Mouse (Mus musculus) gastrocnemius, postnatal 36 days (tissue): ENCODE results near the gene Gpkow. TPM values are rescaled to one million over a fixed set of nuclear protein-coding genes. Genes with fewer than 3 reads are reported as not detected.

ENCODE experiments used
- DNase-seq, 2 experiments: peaks; one replicate each; pipeline ENCODE4 v3.0.0; 2022
- intact Hi-C: fragments of 180-260 bp; cut with DNase I; formaldehyde crosslinking; loops from one replicate; pipeline ENCODE4 v1.15.1; 2025
- long read RNA-seq, 2 experiments: library from polyadenylated mRNA; stranded (forward); transcript quantifications; one replicate each; pipeline ENCODE4 v2.0.0; 2021
- total RNA-seq, 2 experiments: library from RNA; stranded (reverse); gene quantifications; 2 replicates each; pipeline ENCODE4 v1.2.3; 2021

The Gpkow gene
- total RNA-seq: 10 to 100 TPM; 11.2 to 12.9 TPM
- long read RNA-seq, experiment 1, transcript Gpkow-201 (11 exons, 3,579 nt): major isoform, 6 of 11 reads
- long read RNA-seq, experiment 1, partial matches to known transcripts: 1 of 11 reads
- long read RNA-seq, experiment 1, other reads (novel, unspliced or antisense): 4 of 11 reads
- long read RNA-seq, experiment 2, transcript Gpkow-201 (11 exons, 3,579 nt): major isoform, 10 of 16 reads
- long read RNA-seq, experiment 2, partial matches to known transcripts: 1 of 16 reads
- long read RNA-seq, experiment 2, other reads (novel, unspliced or antisense): 5 of 16 reads

DNA sequence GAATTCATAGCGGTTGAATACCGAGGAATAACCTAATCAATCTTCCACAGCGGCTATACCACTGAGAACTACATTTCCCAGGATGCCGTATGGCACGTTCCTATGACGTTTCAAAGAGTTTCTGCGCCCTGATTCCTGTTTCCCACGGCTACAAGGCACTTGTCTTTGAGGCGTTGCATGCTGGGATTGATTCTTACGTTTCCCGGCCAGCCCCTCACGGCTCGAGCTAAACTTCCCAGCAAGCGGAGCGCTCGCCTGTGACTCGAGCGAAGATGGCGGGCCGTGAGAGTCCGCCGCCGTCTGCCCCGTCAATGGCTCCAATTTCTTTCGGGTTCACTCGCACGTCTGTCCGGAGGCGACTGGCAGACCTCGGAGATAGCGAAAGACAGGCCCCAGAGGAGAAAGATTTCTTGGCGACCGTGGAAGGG, at the start of gene Gpkow:
Gene Gpkow, plus strand, starts transcription at position 178 of the 428 bp plus-strand sequence.
- intact Hi-C loops: loop anchor here (10.0 kb wide), 2 partner anchors 122 to 272 kb away; partner anchors contain the start of genes Foxp3 and Ppp1r3f
- DNase-seq: peak; percentile 49 to 76

GRCm38 (mm10) chrX:7648671-7649304, 48.1 kb upstream of the Gpkow start:
- peak; percentile 74 to 76 for DNase-seq
- intact Hi-C loops: no loop called here

GRCm38 (mm10) chrX:7657221-7657639, 39.7 kb upstream of the Gpkow start, which contains the start of gene Prickle3:
Gene Prickle3, plus strand, starts transcription at chrX:7657260.
- DNase-seq: peak; percentile 60 to 61
- intact Hi-C loops: no loop called here

GRCm38 (mm10) chrX:7658031-7658784, 38.7 kb upstream of the Gpkow start:
- intact Hi-C loops: no loop called here
- DNase-seq: peak; percentile 44 to 45

- DNase-seq: peak in 1 of 2 experiments; percentile 29
- intact Hi-C loops: no loop called here
Observed at GRCm38 (mm10) chrX:7658785-7659589, 37.9 kb upstream of the Gpkow start.

DNA sequence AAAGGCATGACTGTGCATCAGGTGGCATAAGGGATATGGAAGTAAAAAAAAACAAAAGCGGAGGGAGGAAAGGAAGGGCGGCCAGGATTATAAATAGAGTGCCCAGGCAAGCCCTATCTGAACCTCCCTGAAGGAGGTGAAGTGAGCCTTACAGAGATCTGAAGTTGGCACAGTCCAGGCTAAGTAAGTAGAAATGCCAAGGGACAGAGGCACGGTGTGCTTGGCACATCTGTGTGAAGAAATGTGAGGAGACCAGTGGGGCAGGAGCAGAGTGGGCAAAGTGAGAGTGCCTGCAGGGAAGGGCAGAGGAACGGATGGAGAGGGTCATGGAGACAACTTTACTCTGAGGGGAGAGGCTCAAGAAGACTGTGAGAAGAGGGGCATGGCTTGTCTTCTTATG, 35.8 kb upstream of the Gpkow start:
- intact Hi-C loops: no loop called here
- DNase-seq: peak in 1 of 2 experiments; percentile 23

- no peak for DNase-seq
- intact Hi-C loops: no loop called here
Observed at GRCm38 (mm10) chrX:7662936-7663335, 34.0 kb upstream of the Gpkow start.

DNA sequence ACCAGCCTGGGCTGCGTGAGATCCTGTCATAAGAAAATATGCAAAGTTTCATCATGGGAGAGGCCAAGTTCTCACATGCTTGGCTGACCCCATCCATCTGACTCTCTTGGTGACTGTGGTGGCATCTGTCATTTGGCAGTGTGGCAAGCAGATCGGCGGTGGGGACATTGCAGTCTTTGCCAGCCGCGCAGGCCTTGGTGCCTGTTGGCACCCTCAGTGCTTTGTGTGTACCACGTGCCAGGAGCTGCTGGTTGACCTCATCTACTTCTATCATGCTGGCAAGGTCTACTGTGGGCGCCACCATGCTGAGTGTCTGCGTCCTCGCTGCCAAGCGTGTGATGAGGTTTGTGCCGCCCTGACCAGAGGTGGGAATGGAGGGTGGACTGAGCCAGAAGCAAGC, 32.1 kb upstream of the Gpkow start:
- DNase-seq: no peak
- intact Hi-C loops: no loop called here

GRCm38 (mm10) chrX:7665739-7666502, 31.0 kb upstream of the Gpkow start:
- no peak for DNase-seq
- intact Hi-C loops: no loop called here

DNA sequence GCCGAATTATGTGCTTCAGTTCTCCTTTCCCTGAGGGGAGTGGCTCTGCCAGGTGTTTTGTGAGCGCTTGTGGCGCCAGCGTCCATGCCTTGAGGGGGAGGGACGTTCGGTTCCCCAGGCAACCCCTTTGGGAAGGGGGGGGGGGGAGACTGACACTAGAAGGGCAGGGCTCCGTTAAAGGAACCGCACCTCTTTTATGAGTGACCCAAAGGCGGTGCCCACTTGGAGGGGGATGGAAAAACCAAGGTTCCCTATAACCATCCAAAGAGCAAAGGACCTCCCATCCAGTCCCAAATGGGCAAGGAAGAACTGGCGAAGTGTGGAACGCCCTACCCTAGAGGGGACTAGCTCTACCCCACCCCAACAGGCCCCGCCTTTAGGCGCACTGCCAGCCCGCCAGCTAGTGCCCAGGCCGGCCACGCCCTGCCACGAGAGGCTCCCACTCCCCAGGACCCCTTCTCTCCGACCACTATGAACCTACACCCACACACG, 26.5 kb upstream of the Gpkow start:
- intact Hi-C loops: no loop called here
- DNase-seq: peak; percentile 64

DNA sequence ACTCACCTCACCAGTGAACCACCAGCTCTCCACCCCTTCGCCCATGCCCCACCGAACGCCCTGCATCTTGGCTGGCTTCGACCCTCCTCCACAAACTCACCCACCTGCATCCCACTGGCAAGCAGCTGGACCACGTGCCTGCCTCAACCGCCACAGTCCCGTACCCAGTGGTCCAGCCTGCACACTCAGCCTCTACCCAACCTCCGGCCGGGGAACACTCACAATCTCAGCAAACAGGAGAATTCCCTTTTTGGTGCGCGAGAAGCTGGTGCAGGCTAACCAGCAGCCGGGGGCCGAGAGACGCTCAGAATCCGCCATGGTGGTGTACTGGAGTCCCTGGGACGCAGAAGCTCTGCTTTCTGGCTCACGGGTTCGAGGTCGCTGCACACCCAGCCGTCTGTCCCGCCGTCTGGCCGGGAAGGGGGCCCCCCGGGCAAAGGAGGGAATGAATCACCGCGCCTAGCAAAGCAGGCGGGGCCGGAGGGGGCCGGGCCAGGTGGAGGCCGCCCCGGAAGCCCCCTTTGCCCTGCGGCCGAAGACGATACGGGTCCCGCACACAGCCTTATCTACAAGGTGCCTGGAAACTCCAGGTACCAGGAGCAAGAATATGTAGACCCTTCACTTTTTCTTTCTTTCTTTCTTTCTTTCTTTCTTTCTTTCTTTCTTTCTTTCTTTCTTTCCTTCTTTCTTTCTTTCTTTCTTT, 25.9 kb upstream of the Gpkow start, which contains the start of gene Plp2:
Gene Plp2, minus strand, starts transcription at position 470 of the 703 bp plus-strand sequence.
- peak in 1 of 2 experiments; percentile 29 for DNase-seq
- intact Hi-C loops: no loop called here

GRCm38 (mm10) chrX:7672739-7673138, 24.2 kb upstream of the Gpkow start:
- no peak for DNase-seq
- intact Hi-C loops: no loop called here

GRCm38 (mm10) chrX:7673578-7674281, 23.2 kb upstream of the Gpkow start:
- DNase-seq: no peak
- intact Hi-C loops: no loop called here

DNA sequence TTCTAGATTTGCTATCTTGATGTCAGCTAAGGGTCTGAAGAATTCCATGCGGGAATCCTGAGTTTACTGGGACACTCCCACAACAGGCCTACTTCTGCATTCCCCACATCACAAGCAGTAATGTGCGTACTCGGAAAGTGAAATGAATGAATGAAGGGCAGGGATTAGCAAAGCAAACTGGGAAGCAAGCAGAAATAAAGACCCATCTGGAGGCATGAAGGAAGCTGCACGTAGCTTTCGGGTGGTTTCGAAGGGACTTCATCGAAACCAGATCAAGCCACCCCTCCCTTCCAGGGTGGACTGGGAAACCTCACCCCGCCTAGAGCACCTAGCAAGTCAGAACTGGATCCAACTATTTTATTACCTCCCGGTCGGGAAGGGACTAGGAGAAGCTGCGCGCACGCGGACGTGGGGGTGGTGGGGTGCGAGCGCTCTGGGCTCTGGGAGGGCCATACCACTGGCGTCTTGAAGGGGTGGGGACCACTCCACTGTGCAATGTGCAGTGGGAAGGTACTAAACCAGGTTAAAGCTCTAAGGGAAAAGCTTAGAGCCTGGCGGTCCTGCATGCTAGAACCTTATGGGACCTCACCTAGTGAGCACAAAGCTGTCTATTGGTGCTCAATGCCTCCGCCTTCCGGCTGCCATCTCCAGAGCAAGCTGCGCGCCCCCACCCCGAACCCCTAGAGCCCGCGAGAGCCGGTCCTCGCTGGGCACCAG, 22.5 kb upstream of the Gpkow start:
- no peak for DNase-seq
- intact Hi-C loops: no loop called here

- no peak for DNase-seq
- intact Hi-C loops: no loop called here
Observed at GRCm38 (mm10) chrX:7675001-7675380, 21.9 kb upstream of the Gpkow start.

DNA sequence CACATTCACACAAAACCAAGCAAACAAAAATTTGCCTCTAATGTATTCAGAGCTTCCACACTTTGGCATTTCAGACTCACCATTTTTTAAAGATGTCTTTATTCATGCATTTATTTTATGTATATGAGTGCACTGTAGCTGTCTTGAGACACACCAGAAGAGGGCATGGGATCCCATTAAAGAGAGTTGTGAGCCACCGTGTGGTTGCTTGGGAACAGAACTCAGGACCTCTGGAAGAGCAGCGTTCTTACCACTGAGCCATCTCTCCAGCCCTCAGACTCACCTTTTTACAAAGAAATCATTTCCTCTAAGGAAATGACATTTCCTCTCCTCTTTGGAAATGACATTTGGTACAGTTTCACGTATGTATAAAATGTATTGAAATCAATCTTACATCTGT, 17.9 kb upstream of the Gpkow start:
- no peak for DNase-seq
- intact Hi-C loops: no loop called here

GRCm38 (mm10) chrX:7679405-7680056, 17.4 kb upstream of the Gpkow start:
- intact Hi-C loops: no loop called here
- DNase-seq: peak; percentile 87 to 88
